Mouse (Mus musculus) CH12.LX (cell line): ENCODE measurements around the gene Rnf10. TPM values are rescaled to one million over a fixed set of nuclear protein-coding genes. Genes with fewer than 3 reads are reported as not detected.
"Not testable (repeated sequence)": the region's sequence is repeated elsewhere in the genome, so short reads cannot be mapped to it uniquely, and the experiment has no call there.

ENCODE experiments used
- DNase-seq: peaks from one replicate; pipeline ENCODE4 v3.0.0-alpha.2; 2013; ENCODE audit errors: extremely low read depth
- H3K27ac ChIP-seq: 2 replicates; pipeline ENCODE4 v1.5.1; 2012; ENCODE audit warnings: low read depth, mild to moderate bottlenecking, control low read depth, moderate library complexity; ENCODE audit not compliant: insufficient read depth
- H3K27me3 ChIP-seq: replicated peaks from 2 replicates; pipeline ENCODE3; 2012; ENCODE audit warnings: inconsistent platforms
- H3K36me3 ChIP-seq, 2 experiments: replicated peaks in 1 of 2; 2 replicates each; pipeline versions ENCODE3 to v1.6.1; 2012; ENCODE audit warnings: inconsistent platforms in 1 of 2, low read length in 1 of 2, mild to moderate bottlenecking in 1 of 2, mixed read lengths in 1 of 2, moderate library complexity in 1 of 2; ENCODE audit not compliant: control insufficient read depth in 1 of 2, insufficient read depth in 1 of 2
- H3K4me1 ChIP-seq, 2 experiments: 2 replicates each; pipeline ENCODE4 v1.6.1; 2012; ENCODE audit warnings: inconsistent platforms in 1 of 2, moderate library complexity in 1 of 2; ENCODE audit not compliant: insufficient read depth in 2 of 2, control insufficient read depth in 1 of 2
- H3K4me2 ChIP-seq: 2 replicates; pipeline ENCODE4 v1.6.1; 2012; ENCODE audit warnings: low read depth, mild to moderate bottlenecking, control low read depth; ENCODE audit not compliant: poor library complexity, insufficient read depth, severe bottlenecking
- H3K4me3 ChIP-seq, 3 experiments: fragments of 150-350 bp in 1 of 3; sonication (generic) in 1 of 3; replicated peaks in 1 of 3; 2 replicates each; pipeline versions ENCODE3 to v1.5.1; 2011 to 2012; ENCODE audit warnings: low read depth in 2 of 3, low read length in 2 of 3, mild to moderate bottlenecking in 2 of 3, moderate library complexity in 2 of 3, control low read depth in 1 of 3, improper control_type of control experiment in 1 of 3, inconsistent platforms in 1 of 3, mixed read lengths in 1 of 3; ENCODE audit not compliant: poor library complexity in 1 of 3
- H3K79me2 ChIP-seq: replicated peaks from 2 replicates; pipeline ENCODE4 v1.6.1; 2012; ENCODE audit warnings: mild to moderate bottlenecking, moderate library complexity; ENCODE audit not compliant: control insufficient read depth, poor library complexity, insufficient read depth, severe bottlenecking; ENCODE audit errors: extremely low read depth
- H3K9ac ChIP-seq: 2 replicates; pipeline ENCODE4 v1.6.1; 2012; ENCODE audit warnings: low read depth, mild to moderate bottlenecking, control low read depth, moderate library complexity; ENCODE audit not compliant: insufficient read depth
- H3K9me3 ChIP-seq: replicated peaks from 2 replicates; pipeline ENCODE3; 2012; ENCODE audit warnings: low read length, inconsistent platforms, mixed read lengths
- CHD1 ChIP-seq: IDR thresholded peaks from 2 replicates; pipeline ENCODE4 v1.6.1; 2012; ENCODE audit warnings: low read depth, low read length, improper control_type of control experiment, inconsistent platforms
- ELF1 ChIP-seq: IDR thresholded peaks from 2 replicates; pipeline ENCODE4 v1.6.1; 2014; ENCODE audit warnings: low read depth, mild to moderate bottlenecking, inconsistent platforms, low read length, improper control_type of control experiment
- EP300 ChIP-seq: IDR thresholded peaks from 2 replicates; pipeline ENCODE4 v1.6.1; 2011; ENCODE audit warnings: low read length, improper control_type of control experiment
- GABPA ChIP-seq: IDR thresholded peaks from 2 replicates; pipeline ENCODE4 v1.6.1; 2012; ENCODE audit warnings: low read depth, low read length, improper control_type of control experiment, inconsistent platforms; ENCODE audit not compliant: insufficient replicate concordance
- JUND ChIP-seq: conservative IDR thresholded peaks from 2 replicates; pipeline ENCODE4 v1.6.1; 2011; ENCODE audit warnings: low read depth, low read length, improper control_type of control experiment
- MAFK ChIP-seq: IDR thresholded peaks from 2 replicates; pipeline ENCODE4 v1.6.1; 2011; ENCODE audit warnings: low read length, improper control_type of control experiment; ENCODE audit not compliant: insufficient replicate concordance
- MXI1 ChIP-seq: IDR thresholded peaks from 2 replicates; pipeline ENCODE4 v1.6.1; 2011; ENCODE audit warnings: mild to moderate bottlenecking, low read depth, low read length, improper control_type of control experiment
- NRF1 ChIP-seq: IDR thresholded peaks from 2 replicates; pipeline ENCODE4 v1.6.1; 2014; ENCODE audit warnings: low read depth, mild to moderate bottlenecking, inconsistent platforms, low read length, improper control_type of control experiment, moderate library complexity
- POLR2A ChIP-seq: IDR thresholded peaks from 2 replicates; pipeline ENCODE4 v1.6.1; 2011; ENCODE audit warnings: low read depth, mild to moderate bottlenecking, improper control_type of control experiment, low read length
- TCF12 ChIP-seq: IDR thresholded peaks from 2 replicates; pipeline ENCODE4 v1.6.1; 2014; ENCODE audit warnings: low read depth, mild to moderate bottlenecking, inconsistent platforms, low read length, improper control_type of control experiment
- ZKSCAN1 ChIP-seq: IDR thresholded peaks from 2 replicates; pipeline ENCODE4 v1.6.1; 2012; ENCODE audit warnings: low read depth, inconsistent platforms, low read length, improper control_type of control experiment, borderline replicate concordance
- ZNF384 ChIP-seq: IDR thresholded peaks from 2 replicates; pipeline ENCODE4 v1.6.1; 2012; ENCODE audit warnings: low read depth, low read length, improper control_type of control experiment, inconsistent platforms
- dilution Hi-C: fragments of 300-500 bp; cut with MboI; formaldehyde crosslinking; loops from 2 replicates; pipeline ENCODE4 v1.14.3; 2020; ENCODE audit warnings: low sequenced_read_pairs; ENCODE audit not compliant: extremely low pct_unique_long_range_greater_than_20kb, extremely low pct_ligation_motif_present
- in situ Hi-C: fragments of 300-500 bp; cut with MboI; formaldehyde crosslinking; loops from 3 replicates; pipeline ENCODE4 v1.14.3; 2019; ENCODE audit warnings: low sequenced_read_pairs, low pct_ligation_motif_present, low pct_unique_long_range_greater_than_20kb, mixed read lengths
- polyA plus RNA-seq: library from polyadenylated mRNA; unstranded; fragments of >175 nt; gene quantifications from 2 replicates; pipeline ENCODE4 v1.2.1, GENCODE M21; 2012; ENCODE audit warnings: low read depth; ENCODE audit not compliant: insufficient read length
- total RNA-seq, 2 experiments: library from RNA; depleted of rRNA; stranded (reverse); fragments of 300-350 nt in 1 of 2; fragments of >200 nt in 1 of 2; gene quantifications; 2 replicates each; pipeline ENCODE4 v1.2.3; 2012 to 2014

Rnf10 gene
- total and polyA plus RNA-seq, 3 experiments = 38.5 to 187 (median 63.6) TPM

GRCm38 (mm10) chr5:115302190-115302589 lies 29.5 kb upstream of the Rnf10 start:
- peak; percentile 51 for TF ChIP-seq ZNF384
- TF ChIP-seq, all 38 proteins: peak for 1; not testable (repeated sequence) for 37
- H3K9me3 ChIP-seq, H3K9ac ChIP-seq, H3K4me2 ChIP-seq, dilution Hi-C loops, H3K27ac ChIP-seq, H3K4me3 ChIP-seq, H3K27me3 ChIP-seq, DNase-seq: not testable (repeated sequence)
- peaks cover 12 to 25% of the 10 kb centered on the region in 2 experiments for H3K36me3 ChIP-seq
- H3K79me2 ChIP-seq = peaks cover 18% of the 10 kb centered on the region
- peaks cover 0 to 22% of the 10 kb centered on the region in 2 experiments; a peak in 3 of 4 replicates for H3K4me1 ChIP-seq
- in situ Hi-C loops = loop anchor here (5.0 kb wide), 1 partner anchor 40 kb away; the partner anchor contains the start of genes Gatc and Triap1

GRCm38 (mm10) chr5:115301615-115302014 lies 28.9 kb upstream of the Rnf10 start:
- dilution Hi-C loops = no loop called here
- in situ Hi-C loops = loop anchor here (5.0 kb wide), 1 partner anchor 41 kb away; the partner anchor contains the start of genes Gatc and Triap1
- no peak for TF ChIP-seq MAFK
- no peak for TF ChIP-seq MXI1
- TF ChIP-seq JUND = no peak
- TF ChIP-seq TCF12 = no peak
- TF ChIP-seq ELF1 = no peak
- no peak for TF ChIP-seq GABPA
- no peak for TF ChIP-seq POLR2A
- TF ChIP-seq ZKSCAN1 = no peak
- TF ChIP-seq NRF1 = no peak
- no peak for TF ChIP-seq ZNF384
- no peak for TF ChIP-seq CHD1
- TF ChIP-seq EP300 = no peak
- TF ChIP-seq, all 38 proteins: peak for 0
- Histone ChIP-seq H3K79me2 (peaks cover 18% of the 10 kb centered on the region), H3K27ac (no peak overlapping the region), H3K4me1 (peaks cover 0 to 22% of the 10 kb centered on the region in 2 experiments; a peak in 3 of 4 replicates), H3K9ac (peak overlapping the region; percentile 66; the same call in 1 of the 2 replicates), H3K4me2 (peak overlapping the region; percentile 73), H3K27me3 (no peaks in the 10 kb centered on the region), H3K4me3 (peak overlapping the region; percentile 50 to 86 (median 73)), H3K9me3 (peaks cover 3% of the 10 kb centered on the region), H3K36me3 (peaks cover 15 to 30% of the 10 kb centered on the region in 2 experiments)
- DNase-seq = no peak
